Mouse (Mus musculus): ENCODE results near the gene Frmpd4. TPM values are rescaled to one million over a fixed set of nuclear protein-coding genes. Genes with fewer than 3 reads are reported as not detected.

The Frmpd4 gene
- total RNA-seq, 2 experiments from 2014 or later: 42.3 to 47.8 TPM

- DNase-seq (ENCODE audit: extremely low spot score in 1 of 2, low spot score in 2 of 2): no peak
- no peak overlapping the region for H3K4me3 ChIP-seq
- TF ChIP-seq CTCF (IDR thresholded peaks at IDR 0.05): no peak
- intact Hi-C loops (cut with DNase I): no loop called here
- H3K27ac ChIP-seq: no peak overlapping the region
These were observed 1053.9 kb downstream of the Frmpd4 start for GRCm38 (mm10) chrX:167523151-167523550.

- no peak for DNase-seq (ENCODE audit: extremely low spot score in 1 of 2, low spot score in 2 of 2)
- H3K4me3 ChIP-seq: no peak overlapping the region
- TF ChIP-seq CTCF (IDR thresholded peaks at IDR 0.05): no peak
- H3K27ac ChIP-seq: no peak overlapping the region
- intact Hi-C loops (cut with DNase I): no loop called here
These were observed 1054.5 kb downstream of the Frmpd4 start for GRCm38 (mm10) chrX:167522528-167522927.

- H3K4me3 ChIP-seq: no peak overlapping the region
- no peak for TF ChIP-seq CTCF (IDR thresholded peaks at IDR 0.05)
- no peak overlapping the region for H3K27ac ChIP-seq
- DNase-seq (ENCODE audit: extremely low spot score in 1 of 2, low spot score in 2 of 2): no peak
- intact Hi-C loops (cut with DNase I): no loop called here
These were observed 1058.6 kb downstream of the Frmpd4 start for GRCm38 (mm10) chrX:167518440-167518839.

- H3K27ac ChIP-seq: no peak overlapping the region
- intact Hi-C loops (cut with DNase I): no loop called here
These were observed 1079.3 kb downstream of the Frmpd4 start for GRCm38 (mm10) chrX:167497780-167498179.

GRCm38 (mm10) chrX:167492265-167492664, 1084.8 kb downstream of the Frmpd4 start:
- intact Hi-C loops (cut with DNase I): no loop called here
- Histone ChIP-seq H3K4me3 (no peak overlapping the region), H3K27ac (no peak overlapping the region)
- TF ChIP-seq CTCF (IDR thresholded peaks at IDR 0.05): no peak
- no peak for DNase-seq (ENCODE audit: extremely low spot score in 1 of 2, low spot score in 2 of 2)

More at GRCm38 (mm10) chrX:167497780-167498179, 1079.3 kb downstream of the Frmpd4 start:
- no peak overlapping the region for H3K4me3 ChIP-seq
- peak; percentile 73 for TF ChIP-seq CTCF (IDR thresholded peaks at IDR 0.05)
- peak; percentile 49 to 58 for DNase-seq (ENCODE audit: extremely low spot score in 1 of 2, low spot score in 2 of 2)

GRCm38 (mm10) chrX:167491589-167492207, 1085.3 kb downstream of the Frmpd4 start:
- no peak for TF ChIP-seq CTCF (IDR thresholded peaks at IDR 0.05)
- intact Hi-C loops (cut with DNase I): no loop called here
- Histone ChIP-seq H3K4me3 (no peak overlapping the region), H3K27ac (no peak overlapping the region)
- no peak for DNase-seq (ENCODE audit: extremely low spot score in 1 of 2, low spot score in 2 of 2)

- Histone ChIP-seq H3K4me3 (no peak overlapping the region), H3K27ac (no peak overlapping the region)
- intact Hi-C loops (cut with DNase I): no loop called here
- TF ChIP-seq CTCF (IDR thresholded peaks at IDR 0.05): no peak
- DNase-seq (ENCODE audit: extremely low spot score in 1 of 2, low spot score in 2 of 2): no peak
These were observed 1093.4 kb downstream of the Frmpd4 start for GRCm38 (mm10) chrX:167483409-167484177.

- Histone ChIP-seq H3K4me3 (no peak overlapping the region), H3K27ac (no peak overlapping the region)
- TF ChIP-seq CTCF (IDR thresholded peaks at IDR 0.05): no peak
- intact Hi-C loops (cut with DNase I): no loop called here
- DNase-seq (ENCODE audit: extremely low spot score in 1 of 2, low spot score in 2 of 2): peak in 1 of 2 experiments; percentile 7
These were observed 1099.4 kb downstream of the Frmpd4 start for GRCm38 (mm10) chrX:167477636-167478035.

- Histone ChIP-seq H3K27ac (no peak overlapping the region), H3K4me3 (no peak overlapping the region)
- DNase-seq (ENCODE audit: extremely low spot score in 1 of 2, low spot score in 2 of 2): no peak
- TF ChIP-seq CTCF (IDR thresholded peaks at IDR 0.05): no peak
- intact Hi-C loops (cut with DNase I): no loop called here
These were observed 1142.1 kb downstream of the Frmpd4 start for GRCm38 (mm10) chrX:167434883-167435282.

- no peak for DNase-seq (ENCODE audit: extremely low spot score in 1 of 2, low spot score in 2 of 2)
- intact Hi-C loops (cut with DNase I): no loop called here
- H3K27ac ChIP-seq: no peak overlapping the region
- TF ChIP-seq CTCF (IDR thresholded peaks at IDR 0.05): no peak
- no peak overlapping the region for H3K4me3 ChIP-seq
These were observed 1143.1 kb downstream of the Frmpd4 start for GRCm38 (mm10) chrX:167433950-167434349.

Other genes with a start within 250 kb of the Frmpd4 start
- gene Msl3, start 96.7 kb upstream of the Frmpd4 start, total RNA-seq (2021): 10 to 100 TPM; 24.0 to 25.9 TPM
- gene Arhgap6, start 217.9 kb upstream of the Frmpd4 start, total RNA-seq (2021): 10 to 100 TPM in 1 of 2 experiments, 1 to 10 TPM in 1; 8.8 to 12.7 TPM

Data from left cerebral cortex, adult 2 months (tissue).